Comparison of ENCODE assay signal across 8 mouse cellular contexts in the genomic region with DNA sequence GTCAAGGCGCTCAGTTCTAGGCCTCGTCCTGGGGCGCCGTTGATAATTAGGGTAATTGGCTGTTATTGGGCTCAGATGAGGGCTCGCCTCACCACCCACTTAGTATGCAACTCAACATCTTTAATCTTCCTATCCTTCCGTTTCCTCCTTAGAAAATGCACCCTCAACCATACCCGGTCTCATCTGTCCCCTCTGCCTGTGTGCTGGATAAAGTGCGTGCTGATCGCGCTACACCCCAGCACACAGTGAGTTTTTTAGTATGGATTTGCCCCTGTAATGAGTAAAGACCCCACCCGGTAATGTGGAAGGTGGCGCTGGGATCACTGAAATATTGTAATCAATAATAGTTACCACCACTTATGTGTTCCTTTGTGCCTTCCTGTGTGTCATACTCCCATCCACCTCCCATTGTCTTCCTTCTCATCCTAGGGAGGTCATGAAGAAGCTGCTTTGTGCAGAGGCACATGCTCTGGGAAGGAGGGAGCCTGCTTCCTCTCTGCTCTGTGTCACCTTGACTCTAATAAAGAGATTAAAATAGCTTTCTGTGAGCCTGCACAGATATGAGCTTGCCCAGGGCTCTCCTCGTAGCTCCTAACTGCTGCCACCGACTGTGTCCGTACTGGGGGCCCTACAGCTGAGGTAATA. TPM values are rescaled to one million over a fixed set of nuclear protein-coding genes. Genes with fewer than 3 reads are reported as not detected.
A peak's percentile ranks its signal among the peaks of the same experiment; 100 is the strongest.
DNase-seq lines count a peak whose midpoint lies in the region; ATAC-seq and TF ChIP-seq lines count a peak whose summit lies in the region.

No protein-coding gene starts in this region.

- H3K9me3 ChIP-seq in erythroblast, embryonic 14.5 days (ENCODE audit: control insufficient read depth, low read length), result no peaks in the 10 kb centered on the region
- no peaks in the 10 kb centered on the region for H3K9me3 ChIP-seq in limb, embryonic 12.5 days
- no peaks in the 10 kb centered on the region for H3K9me3 ChIP-seq in stomach, embryonic 14.5 days (ENCODE audit: control insufficient read depth, low read depth, low read length)

- intact Hi-C loops in left cerebral cortex, postnatal 10 days (cut with DNase I), result no loop called here

- no peak for TF ChIP-seq CTCF in C2C12 (IDR thresholded peaks at IDR 0.05; ENCODE audit: control insufficient read depth, insufficient read depth, insufficient read length)

- DNase-seq in frontal cortex, adult 2 months (ENCODE audit: extremely low spot score in 1 of 2, low spot score in 1 of 2), result no peak
- DNase-seq in left cerebral cortex, postnatal 10 days (ENCODE audit: extremely low spot score in 1 of 2, low spot score in 2 of 2), result no peak

- 0 out of 2 replicates have a peak, but pooled peaks have one; percentile 6 for ATAC-seq in frontal cortex, adult (ENCODE audit: low TSS enrichment)
- ATAC-seq in limb, embryonic 12.5 days (ENCODE audit: insufficient number of reproducible peaks, insufficient read depth, low FRiP score, low TSS enrichment, low read depth), result peak; percentile 4
- ATAC-seq in stomach, embryonic 14.5 days (ENCODE audit: insufficient number of reproducible peaks, insufficient read depth, low FRiP score, low read depth), result no peak
- ATAC-seq in cerebellum, adult (ENCODE audit: insufficient number of reproducible peaks, low FRiP score, low TSS enrichment), result no peak

- H3K27ac ChIP-seq in limb, embryonic 12.5 days, result peak overlapping the region; percentile 56; the same call in 1 of the 2 replicates
- H3K27ac ChIP-seq in stomach, embryonic 14.5 days (ENCODE audit: low read length), result peak overlapping the region; percentile 59; the same call in 1 of the 2 replicates

- no peaks in the 10 kb centered on the region for H3K27me3 ChIP-seq in C2C12 (ENCODE audit: control insufficient read depth, insufficient read depth, insufficient read length)
- H3K27me3 ChIP-seq in erythroblast, embryonic 14.5 days (ENCODE audit: control insufficient read depth), result peaks cover 5% of the 10 kb centered on the region
- H3K27me3 ChIP-seq in limb, embryonic 12.5 days, result no peaks in the 10 kb centered on the region
- no peaks in the 10 kb centered on the region for H3K27me3 ChIP-seq in stomach, embryonic 14.5 days (ENCODE audit: control insufficient read depth, insufficient read depth, low read length)

- peaks cover 43% of the 10 kb centered on the region for H3K4me1 ChIP-seq in erythroblast, embryonic 14.5 days (ENCODE audit: control insufficient read depth)
- peaks cover 15% of the 10 kb centered on the region for H3K4me1 ChIP-seq in limb, embryonic 12.5 days (replicated peaks)
- peaks cover 7% of the 10 kb centered on the region; the same call in 1 of the 2 replicates for H3K4me1 ChIP-seq in stomach, embryonic 14.5 days (ENCODE audit: control insufficient read depth, insufficient read depth, low read length)

- peak overlapping the region; percentile 72 for H3K4me3 ChIP-seq in C2C12 (ENCODE audit: insufficient read depth, poor library complexity, severe bottlenecking)
- H3K4me3 ChIP-seq in erythroblast, embryonic 14.5 days (replicated peaks), result peak overlapping the region; percentile 78
- peak overlapping the region; percentile 81 for H3K4me3 ChIP-seq in limb, embryonic 12.5 days (replicated peaks)
- H3K4me3 ChIP-seq in stomach, embryonic 14.5 days (ENCODE audit: low read depth, low read length), result peak overlapping the region; percentile 76

- H3K36me3 ChIP-seq in C2C12 (ENCODE audit: control insufficient read depth, insufficient read depth), result no peaks in the 10 kb centered on the region
- H3K36me3 ChIP-seq in erythroblast, embryonic 14.5 days (ENCODE audit: control insufficient read depth), result peaks cover 3% of the 10 kb centered on the region
- 0 out of 2 replicates have a peak, but pooled peaks cover 3% of the 10 kb centered on the region for H3K36me3 ChIP-seq in limb, embryonic 12.5 days
- H3K36me3 ChIP-seq in stomach, embryonic 14.5 days (ENCODE audit: control insufficient read depth, insufficient read depth, low read length), result 0 out of 2 replicates have a peak, but pooled peaks cover 2% of the 10 kb centered on the region

- peaks cover 11% of the 10 kb centered on the region for H3K79me2 ChIP-seq in C2C12 (ENCODE audit: control insufficient read depth, insufficient read depth)

- H3ac ChIP-seq in C2C12 (ENCODE audit: control insufficient read depth, insufficient read length, low read depth), result peak overlapping the region; percentile 93

- peak overlapping the region; percentile 94 for H3K4me2 ChIP-seq in limb, embryonic 12.5 days
- H3K4me2 ChIP-seq in stomach, embryonic 14.5 days (replicated peaks; ENCODE audit: low read depth, low read length), result peak overlapping the region; percentile 97

- H3K79me3 ChIP-seq in C2C12 (ENCODE audit: low read depth), result no peaks in the 10 kb centered on the region

- 9% methylated on average over 15 of the region's 15 CpGs for WGBS in limb, embryonic 12.5 days
- 9% methylated on average over 15 of the region's 15 CpGs for WGBS in stomach, embryonic 14.5 days

- peak overlapping the region; percentile 84 for H3K9ac ChIP-seq in limb, embryonic 12.5 days (replicated peaks)
- peak overlapping the region; percentile 73 for H3K9ac ChIP-seq in stomach, embryonic 14.5 days (replicated peaks; ENCODE audit: low read depth, low read length)

TF ChIP-seq in C2C12, 6 proteins besides CTCF, POLR2A, EP300 and RAD21:
- TF ChIP-seq MYOD1 (IDR thresholded peaks at IDR 0.05; ENCODE audit: control insufficient read depth, insufficient read length, low read depth) (no peak), MYOG (IDR thresholded peaks at IDR 0.05; ENCODE audit: control insufficient read depth, extremely low read depth, insufficient read length) (no peak), MAX (IDR thresholded peaks at IDR 0.05) (no peak), FOSL1 (IDR thresholded peaks at IDR 0.05; ENCODE audit: insufficient read depth, low read length, poor library complexity, severe bottlenecking) (no peak), CEBPB (IDR thresholded peaks at IDR 0.05; ENCODE audit: low read depth) (no peak)
TF ChIP-seq in C2C12: peak in this region for 0.

RNA-seq across cellular contexts. Expression of gene Trappc6a, which starts 0.9 kb away (rescaled TPM):
- polyA plus RNA-seq in frontal cortex, adult 2 months (2012; rRNA removed), result 23.7 and 30.1 TPM in 2 replicates
- polyA plus RNA-seq in C2C12 (2012; fragmentation: generic; extraction: Trizol), result 23.2 TPM
- 10.9 and 13.1 TPM in 2 replicates for polyA plus RNA-seq in erythroblast, embryonic 14.5 days (2012)
- polyA plus RNA-seq in limb, embryonic 12.5 days (2016; fragmentation: Nextera tagmentation; extraction: Ambion mirVana), result 79.4 and 80.0 TPM in 2 replicates
- 83.4 and 89.0 TPM in 2 replicates for polyA plus RNA-seq in stomach, embryonic 14.5 days (2014; fragmentation: Nextera tagmentation; extraction: Ambion mirVana)
- total RNA-seq in left cerebral cortex, postnatal 10 days (2021), result 10 to 100 TPM; 18.4 to 24.1 TPM

RNA-seq across cellular contexts. Expression of gene Bloc1s3, which starts 0.9 kb away (rescaled TPM):
- 7.9 and 8.1 TPM in 2 replicates for polyA plus RNA-seq in frontal cortex, adult 2 months (2012; rRNA removed)
- polyA plus RNA-seq in C2C12 (2012; fragmentation: generic; extraction: Trizol), result 4.8 TPM
- polyA plus RNA-seq in erythroblast, embryonic 14.5 days (2012), result 0.46 and 0.49 TPM in 2 replicates
- 3.6 and 4.1 TPM in 2 replicates for polyA plus RNA-seq in limb, embryonic 12.5 days (2016; fragmentation: Nextera tagmentation; extraction: Ambion mirVana)
- 0.74 and 1.3 TPM in 2 replicates for polyA plus RNA-seq in stomach, embryonic 14.5 days (2014; fragmentation: Nextera tagmentation; extraction: Ambion mirVana)
- 1 to 10 TPM; 7.6 to 7.8 TPM for total RNA-seq in left cerebral cortex, postnatal 10 days (2021)

RNA-seq across cellular contexts. Expression of gene Nkpd1, which starts 8.6 kb away (rescaled TPM):
- 1.0 and 1.4 TPM in 2 replicates for polyA plus RNA-seq in frontal cortex, adult 2 months (2012; rRNA removed)
- polyA plus RNA-seq in C2C12 (2012; fragmentation: generic; extraction: Trizol), result 0.11 TPM
- 0.02 TPM in 1 of 2 replicates, not detected in the other for polyA plus RNA-seq in erythroblast, embryonic 14.5 days (2012)
- polyA plus RNA-seq in limb, embryonic 12.5 days (2016; fragmentation: Nextera tagmentation; extraction: Ambion mirVana), result 0.14 TPM in 1 of 2 replicates, not detected in the other
- polyA plus RNA-seq in stomach, embryonic 14.5 days (2014; fragmentation: Nextera tagmentation; extraction: Ambion mirVana), result not detected in 2 replicates
- total RNA-seq in left cerebral cortex, postnatal 10 days (2021), result under 1 TPM; 0.49 to 0.94 TPM

RNA-seq across cellular contexts. Expression of gene Exoc3l2, which starts 45.9 kb away (rescaled TPM):
- polyA plus RNA-seq in frontal cortex, adult 2 months (2012; rRNA removed), result 0.32 and 0.40 TPM in 2 replicates
- polyA plus RNA-seq in C2C12 (2012; fragmentation: generic; extraction: Trizol), result 0.01 TPM
- polyA plus RNA-seq in erythroblast, embryonic 14.5 days (2012), result 0.01 and 0.04 TPM in 2 replicates
- 1.5 and 1.8 TPM in 2 replicates for polyA plus RNA-seq in limb, embryonic 12.5 days (2016; fragmentation: Nextera tagmentation; extraction: Ambion mirVana)
- 0.55 and 1.2 TPM in 2 replicates for polyA plus RNA-seq in stomach, embryonic 14.5 days (2014; fragmentation: Nextera tagmentation; extraction: Ambion mirVana)
- 1 to 10 TPM in 1 of 2 experiments, under 1 TPM in 1; 0.69 to 1.4 TPM for total RNA-seq in left cerebral cortex, postnatal 10 days (2021)

RNA-seq across cellular contexts. Expression of gene Mark4, which starts 50.4 kb away (rescaled TPM):
- polyA plus RNA-seq in frontal cortex, adult 2 months (2012; rRNA removed), result 47.5 and 49.9 TPM in 2 replicates
- 12.9 TPM for polyA plus RNA-seq in C2C12 (2012; fragmentation: generic; extraction: Trizol)
- 0.45 and 0.52 TPM in 2 replicates for polyA plus RNA-seq in erythroblast, embryonic 14.5 days (2012)
- polyA plus RNA-seq in limb, embryonic 12.5 days (2016; fragmentation: Nextera tagmentation; extraction: Ambion mirVana), result 13.5 and 13.6 TPM in 2 replicates
- 8.6 and 9.7 TPM in 2 replicates for polyA plus RNA-seq in stomach, embryonic 14.5 days (2014; fragmentation: Nextera tagmentation; extraction: Ambion mirVana)
- total RNA-seq in left cerebral cortex, postnatal 10 days (2021), result 100 to 1,000 TPM; 110 to 115 TPM

Comparison
In these comparisons a context has a peak if more than half of its experiments do, and no peak if none do; other contexts are left out.
1. ATAC-seq: peak in frontal cortex, adult (single experiment) and limb, embryonic 12.5 days (single experiment); none in stomach, embryonic 14.5 days (single experiment) and cerebellum, adult (single experiment).
2. Peak in every context shown above with its lines, with median percentiles within 50 percentile points of each other: H3K4me3 ChIP-seq.